Mouse (Mus musculus) liver, adult 2 months (tissue): ENCODE measurements around the gene Mllt10. TPM values are rescaled to one million over a fixed set of nuclear protein-coding genes. Genes with fewer than 3 reads are reported as not detected.

Experiments
- DNase-seq: peaks from one replicate; pipeline ENCODE4 v3.0.0-alpha.2; 2011; ENCODE audit warnings: low read depth, low spot score; ENCODE audit errors: extremely low read depth
- H3K27ac ChIP-seq: fragments of 200-500 bp; replicated peaks from 2 replicates; pipeline ENCODE4 v1.5.1; 2012; ENCODE audit warnings: low read depth, mild to moderate bottlenecking, control low read depth, inconsistent platforms, low read length; ENCODE audit not compliant: insufficient read depth
- H3K27me3 ChIP-seq: fragments of 200-500 bp; 2 replicates; pipeline ENCODE4 v1.6.1; 2012; ENCODE audit warnings: mild to moderate bottlenecking, moderate library complexity, low read length, inconsistent platforms; ENCODE audit not compliant: control insufficient read depth, insufficient read depth
- H3K36me3 ChIP-seq: fragments of 200-500 bp; 2 replicates; pipeline ENCODE4 v1.6.1; 2012; ENCODE audit warnings: low read length, inconsistent platforms; ENCODE audit not compliant: control insufficient read depth, insufficient read depth
- H3K4me1 ChIP-seq: fragments of 200-500 bp; 2 replicates; pipeline ENCODE4 v1.6.1; 2011; ENCODE audit warnings: low read length; ENCODE audit not compliant: control insufficient read depth, insufficient read depth
- H3K4me3 ChIP-seq: fragments of 200-500 bp; 2 replicates; pipeline ENCODE4 v1.5.1; 2011; ENCODE audit warnings: low read depth, mild to moderate bottlenecking, control low read depth, low read length, moderate library complexity; ENCODE audit not compliant: insufficient read depth
- H3K79me2 ChIP-seq: fragments of 200-500 bp; 2 replicates; pipeline ENCODE4 v1.6.1; 2012; ENCODE audit warnings: inconsistent platforms, mild to moderate bottlenecking, low read length, moderate library complexity; ENCODE audit not compliant: control insufficient read depth, insufficient read depth
- H3K9ac ChIP-seq: fragments of 200-500 bp; 2 replicates; pipeline ENCODE4 v1.6.1; 2012; ENCODE audit warnings: low read depth, mild to moderate bottlenecking, control low read depth, inconsistent platforms, low read length
- CTCF ChIP-seq: fragments of 200-500 bp; IDR thresholded peaks from 2 replicates; pipeline ENCODE4 v1.5.1; 2011; ENCODE audit warnings: low read depth, low read length, control low read depth
- POLR2A ChIP-seq: fragments of 200-500 bp; IDR thresholded peaks from 2 replicates; pipeline ENCODE4 v1.6.1; 2011; ENCODE audit warnings: low read length, control low read depth; ENCODE audit not compliant: insufficient read depth; ENCODE audit errors: extremely low read depth
- WGBS: fragments of 180-500 bp; shearing (Covaris S2); methylation state at CpG from one replicate; pipeline ENCODE4 v1.1.7; 2018; 5-methylcytosine and 5-hydroxymethylcytosine counted together
- polyA plus RNA-seq: library from polyadenylated mRNA; depleted of rRNA; stranded (reverse); fragments of >200 nt; gene quantifications from 2 replicates; pipeline ENCODE4 v1.2.3, GENCODE M21; 2012
- total RNA-seq: library from RNA; depleted of rRNA; stranded (reverse); fragments of >200 nt; gene quantifications from 2 replicates; pipeline ENCODE4 v1.2.3, GENCODE M21; 2014

Gene Mllt10
- total and polyA plus RNA-seq, 2 experiments, result 16.7 to 18.0 TPM

- Histone ChIP-seq H3K79me2 (no peaks in the 10 kb centered on the region), H3K27me3 (no peaks in the 10 kb centered on the region), H3K4me1 (peaks cover 7% of the 10 kb centered on the region; the same call in 1 of the 2 replicates), H3K36me3 (no peaks in the 10 kb centered on the region), H3K4me3 (peak overlapping the region; percentile 75), H3K9ac (peak overlapping the region; percentile 94), H3K27ac (peak overlapping the region; percentile 90)
- 2% methylated on average over 49 of the region's 50 CpGs for WGBS
- no peak for TF ChIP-seq CTCF
- TF ChIP-seq POLR2A, result peak; percentile 93
- DNase-seq, result peak; percentile 90
Observed at GRCm38 (mm10) chr2:18056786-18057255, 1.8 kb downstream of the Mllt10 start.

DNA sequence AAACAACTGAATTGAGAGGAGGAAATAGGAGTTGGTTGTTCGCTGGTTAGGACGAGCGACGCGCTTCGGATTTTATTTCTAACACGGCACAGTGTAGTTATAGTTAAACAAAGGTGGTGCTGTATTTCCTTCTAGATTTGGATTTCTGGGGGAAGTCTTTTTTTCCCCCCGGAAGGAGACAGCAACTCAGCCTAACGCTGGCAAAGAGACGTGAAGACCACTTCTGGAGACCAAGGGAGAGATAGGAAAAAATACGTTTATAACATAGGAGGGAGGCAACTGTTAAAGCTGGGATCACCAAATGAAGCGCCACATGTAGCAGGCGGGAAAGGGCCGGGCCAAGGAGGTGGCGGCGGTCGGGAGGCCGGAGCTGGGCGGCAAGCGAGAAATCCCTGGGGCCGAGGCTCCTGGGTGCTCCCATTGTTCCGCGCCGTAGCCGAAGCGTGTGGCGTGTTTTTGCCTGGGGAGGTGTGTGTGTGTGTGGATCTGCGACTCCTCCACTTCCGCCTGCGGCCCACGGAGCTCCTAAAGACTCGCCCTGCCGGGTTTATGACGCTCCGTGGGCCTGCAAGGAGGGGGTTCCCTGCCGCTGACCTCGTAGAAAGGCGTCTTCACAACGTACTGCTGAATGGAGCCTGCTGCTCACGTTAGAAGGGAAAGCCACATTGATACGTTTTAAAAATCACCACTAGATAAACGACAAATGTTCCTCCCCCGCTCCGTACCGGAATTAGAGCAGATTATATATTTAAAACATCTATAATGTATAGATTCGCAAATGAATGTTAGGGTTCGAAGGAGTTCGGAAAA, 2.5 kb downstream of the Mllt10 start:
- TF ChIP-seq POLR2A, result 0 out of 2 replicates have a peak, but pooled peaks have one; percentile 16
- no peak for TF ChIP-seq CTCF
- no peaks in the 10 kb centered on the region for H3K27me3 ChIP-seq
- H3K27ac ChIP-seq, result peak overlapping the region; percentile 90
- H3K36me3 ChIP-seq, result no peaks in the 10 kb centered on the region
- peak; percentile 44 for DNase-seq
- 1% methylated on average over 48 of the region's 48 CpGs for WGBS
- peak overlapping the region; percentile 75 for H3K4me3 ChIP-seq
- H3K4me1 ChIP-seq, result peaks cover 7% of the 10 kb centered on the region; the same call in 1 of the 2 replicates
- H3K9ac ChIP-seq, result peak overlapping the region; percentile 94
- no peaks in the 10 kb centered on the region for H3K79me2 ChIP-seq

- no peak for TF ChIP-seq CTCF
- TF ChIP-seq POLR2A, result no peak
- Histone ChIP-seq H3K27ac (no peak overlapping the region), H3K4me3 (peak overlapping the region; percentile 75; the same call in 1 of the 2 replicates), H3K4me1 (peaks cover 9% of the 10 kb centered on the region; the same call in 1 of the 2 replicates), H3K79me2 (no peaks in the 10 kb centered on the region), H3K27me3 (no peaks in the 10 kb centered on the region), H3K36me3 (no peaks in the 10 kb centered on the region), H3K9ac (no peak overlapping the region)
- no peak for DNase-seq
- WGBS, result 32% methylated on average over 9 of the region's 9 CpGs
Observed at GRCm38 (mm10) chr2:18058146-18058708, 3.2 kb downstream of the Mllt10 start.

- Histone ChIP-seq H3K79me2 (no peaks in the 10 kb centered on the region), H3K27ac (no peak overlapping the region), H3K9ac (no peak overlapping the region), H3K4me3 (no peak overlapping the region), H3K36me3 (no peaks in the 10 kb centered on the region), H3K27me3 (no peaks in the 10 kb centered on the region), H3K4me1 (peaks cover 7% of the 10 kb centered on the region; the same call in 1 of the 2 replicates)
- 82% methylated on average over 2 of the region's 2 CpGs for WGBS
- TF ChIP-seq POLR2A, result no peak
- no peak for TF ChIP-seq CTCF
- no peak for DNase-seq
Observed at GRCm38 (mm10) chr2:18059063-18059462, 4.0 kb downstream of the Mllt10 start.

DNA sequence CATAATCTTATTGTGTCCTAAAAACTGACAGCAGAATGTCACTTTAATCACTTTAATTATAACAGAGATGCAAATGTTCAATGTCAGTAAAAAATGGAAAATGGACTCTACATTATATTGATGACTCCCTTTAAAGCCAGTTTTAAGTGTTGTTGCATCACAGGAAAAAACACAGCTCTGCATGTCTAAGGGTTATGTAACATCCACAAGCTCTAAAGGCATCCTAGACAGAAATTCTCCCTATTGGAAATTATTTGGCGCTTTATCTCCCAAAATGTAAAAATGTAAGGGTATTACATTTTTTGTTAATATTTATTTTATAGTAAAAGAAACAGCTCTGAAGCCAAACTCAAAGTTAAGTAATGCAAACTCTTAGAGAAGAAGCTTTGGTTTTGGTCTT, 4.9 kb downstream of the Mllt10 start:
- no peaks in the 10 kb centered on the region for H3K27me3 ChIP-seq
- no peak for DNase-seq
- H3K4me1 ChIP-seq, result peaks cover 7% of the 10 kb centered on the region; the same call in 1 of the 2 replicates
- H3K36me3 ChIP-seq, result no peaks in the 10 kb centered on the region
- no peak overlapping the region for H3K9ac ChIP-seq
- TF ChIP-seq CTCF, result no peak
- no peak for TF ChIP-seq POLR2A
- no peak overlapping the region for H3K27ac ChIP-seq
- no peaks in the 10 kb centered on the region for H3K79me2 ChIP-seq
- no peak overlapping the region for H3K4me3 ChIP-seq
- WGBS, result 80% methylated on average over 1 of the region's 1 CpGs
